Mouse (Mus musculus): Measurements from ENCODE around the gene Zcchc14.

DNA sequence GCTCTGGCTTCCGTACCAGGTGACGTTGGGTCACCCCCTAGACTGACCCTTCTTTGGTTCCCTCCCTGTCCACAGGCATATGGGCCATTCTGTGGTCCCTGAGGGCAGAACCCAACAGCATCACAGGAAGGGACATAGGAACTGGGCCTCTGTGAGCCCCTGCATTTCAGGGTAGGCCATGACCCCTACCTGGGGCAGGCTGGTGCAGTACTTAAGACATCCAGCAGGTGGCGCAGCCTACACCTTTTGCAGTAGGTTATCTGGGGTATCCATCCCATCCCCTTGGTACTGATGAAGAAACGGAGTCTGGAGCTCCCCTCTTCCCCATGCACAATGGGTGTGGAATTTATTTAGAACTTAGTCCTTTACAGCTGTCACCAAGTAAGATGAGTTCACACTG lies 41.8 kb upstream of the Zcchc14 start:
- peak; percentile 94 for TF ChIP-seq CTCF (IDR thresholded peaks at IDR 0.05; ENCODE audit: low read depth)
- TF ChIP-seq EP300 (IDR thresholded peaks at IDR 0.05; ENCODE audit: low read depth): no peak
